Mouse (Mus musculus) embryo, embryonic 9.5 days (tissue): ENCODE results near the gene Akap3.

Source experiments
- DNase-seq: peaks from one replicate; pipeline ENCODE4 v3.0.0-alpha.2; 2017; ENCODE audit errors: extremely low spot score

Akap3 gene

GRCm38 (mm10) chr6:126852881-126853280, at the start of gene Akap3:
Akap3 (plus strand) TSS chr6:126853098.
- no peak for DNase-seq

DNA sequence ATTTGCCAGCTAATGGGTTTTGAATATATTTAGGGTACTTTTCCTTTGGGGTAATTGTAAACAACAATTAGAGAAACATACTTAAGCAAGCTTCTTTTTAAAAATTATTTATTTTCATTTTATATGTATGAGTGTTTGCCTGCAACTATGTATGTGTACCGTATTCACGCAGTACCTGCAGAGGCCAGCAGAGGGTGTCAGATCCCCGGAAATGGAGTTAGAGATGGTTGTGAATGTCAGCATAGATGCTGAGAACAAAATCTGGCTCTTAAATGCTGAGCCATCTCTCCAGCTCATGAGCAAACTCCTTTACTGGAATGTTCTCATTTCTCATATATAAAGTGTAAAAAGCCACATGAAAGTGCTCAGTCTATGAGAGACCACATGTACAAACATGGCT, 46.1 kb upstream of the Akap3 start:
- DNase-seq: no peak

DNA sequence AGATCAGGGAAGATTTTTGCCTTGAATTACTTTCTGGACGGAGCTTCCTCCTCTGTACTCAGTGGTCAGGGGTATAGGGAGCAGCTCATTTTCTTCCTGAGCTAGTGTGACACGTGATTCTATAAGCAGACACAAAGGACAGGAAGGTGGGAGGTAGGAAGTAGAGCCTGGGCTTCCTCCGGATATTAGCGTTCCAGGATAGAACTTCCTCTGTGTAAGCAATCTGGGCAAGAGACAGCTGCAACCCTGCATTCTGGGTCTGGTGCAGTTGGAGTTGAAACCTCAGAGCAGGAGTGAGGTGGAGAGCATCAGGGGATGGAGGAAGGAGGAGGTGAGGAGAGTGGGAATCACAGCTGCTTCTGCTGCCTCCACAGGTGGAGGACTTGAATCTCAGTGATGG, 44.8 kb upstream of the Akap3 start:
- no peak for DNase-seq

DNA sequence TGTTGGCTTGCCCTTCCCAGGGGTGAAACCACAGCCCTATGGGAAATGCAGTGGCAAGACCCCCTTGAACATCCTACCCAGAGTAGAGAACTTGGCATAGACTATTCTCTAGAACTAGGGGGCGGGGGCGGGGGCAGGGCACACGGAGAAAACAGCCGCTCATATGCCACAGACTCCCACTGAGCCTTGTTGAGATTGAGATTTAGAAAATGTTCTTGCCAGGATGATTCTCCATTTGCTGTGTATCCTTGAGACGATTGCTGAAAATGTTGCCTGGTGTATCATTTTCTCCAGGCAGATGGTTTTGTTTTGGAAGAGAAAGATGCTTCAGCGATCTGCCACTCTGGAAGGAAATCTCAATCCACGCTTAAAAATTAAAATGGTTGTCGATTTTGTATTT, 44.3 kb upstream of the Akap3 start:
- no peak for DNase-seq

GRCm38 (mm10) chr6:126811481-126811880, 41.4 kb upstream of the Akap3 start:
- DNase-seq: no peak

- DNase-seq: no peak
These were observed 37.6 kb upstream of the Akap3 start for GRCm38 (mm10) chr6:126815206-126815750.

DNA sequence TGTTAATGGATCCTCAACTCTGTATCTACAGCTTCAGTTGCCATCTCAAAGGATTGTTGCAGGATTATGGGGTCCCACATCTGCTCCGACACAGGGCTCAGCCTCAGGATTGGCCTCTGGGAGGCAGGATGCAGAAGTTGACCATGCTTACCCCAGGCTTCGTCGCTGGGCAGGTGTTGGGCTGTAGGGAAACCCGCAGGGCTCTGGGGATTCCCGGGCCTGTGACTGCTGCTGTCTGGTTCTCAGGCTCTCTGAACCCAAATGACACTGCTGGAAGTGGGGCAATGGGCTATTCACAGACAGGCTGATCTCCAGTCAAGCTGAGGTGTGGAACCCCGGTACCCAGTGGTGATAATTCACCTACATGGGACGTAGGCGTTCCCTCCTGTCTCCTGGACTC, 36.6 kb upstream of the Akap3 start:
- no peak for DNase-seq

- DNase-seq: no peak
These were observed 29.8 kb upstream of the Akap3 start for GRCm38 (mm10) chr6:126823087-126823486.

DNA sequence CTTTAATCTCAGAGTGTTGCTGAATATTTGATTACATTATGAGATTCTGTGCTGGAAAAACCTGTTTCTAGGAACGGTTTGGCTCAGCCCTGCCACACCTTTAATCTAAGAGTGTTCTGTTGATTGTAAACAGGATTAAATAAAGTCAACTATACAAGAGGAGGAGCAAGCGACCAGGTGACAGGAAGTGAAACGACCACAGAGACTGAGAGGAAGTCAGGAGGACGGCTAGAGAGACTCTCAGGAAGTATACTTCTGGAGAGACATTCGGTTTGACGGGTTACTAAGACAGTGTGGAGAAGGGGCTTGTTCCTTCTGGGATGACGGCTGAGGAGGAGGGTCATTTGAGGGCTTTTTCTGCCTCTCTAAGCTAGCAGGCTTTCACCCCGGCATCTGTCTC, 16.3 kb upstream of the Akap3 start:
- DNase-seq: no peak

DNA sequence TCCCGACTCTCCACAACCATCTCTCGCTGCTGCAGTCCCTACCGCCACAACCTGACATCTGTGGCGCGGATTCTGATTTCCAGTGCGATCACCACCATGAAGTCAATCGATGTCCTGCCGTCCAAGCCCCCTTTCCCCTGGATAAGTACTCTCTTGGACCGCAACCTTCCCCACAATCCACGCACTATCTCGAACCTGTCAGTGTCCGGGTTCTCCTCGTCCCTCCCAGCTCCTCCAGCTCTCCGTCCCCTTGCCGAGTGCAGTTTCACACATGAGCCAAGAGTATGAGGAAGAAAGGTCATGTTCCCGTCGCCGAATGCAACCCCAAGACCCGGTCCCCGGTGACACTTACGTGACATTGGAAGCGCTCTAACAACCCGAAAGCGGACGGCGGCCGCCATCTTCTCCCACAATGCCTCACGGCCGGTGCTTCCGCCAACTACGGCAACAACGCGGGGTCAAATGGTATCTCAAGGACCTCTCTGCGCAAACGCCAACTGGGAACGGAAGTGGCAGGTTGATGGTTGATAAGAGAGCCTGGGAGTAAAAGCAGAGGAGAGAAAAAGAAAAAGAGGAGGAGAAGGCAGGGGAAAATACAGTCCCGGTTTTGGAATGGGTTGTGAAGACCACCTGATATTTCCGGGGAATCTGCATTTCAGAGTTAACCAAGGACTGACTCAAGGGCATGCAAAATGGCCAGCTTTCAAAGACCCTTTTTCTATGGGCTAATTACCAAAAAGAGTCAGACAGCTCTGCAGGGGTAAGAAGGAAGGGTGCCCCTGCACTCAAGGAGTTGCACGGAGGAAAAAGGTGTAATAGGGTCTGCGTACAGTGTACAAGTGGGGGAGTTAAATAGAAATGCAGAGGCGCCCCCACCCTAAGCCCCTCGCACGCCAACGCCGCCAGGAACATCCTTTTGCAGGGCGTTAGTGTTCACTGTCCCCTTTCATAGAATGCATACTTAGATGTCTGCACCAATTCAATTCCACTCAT, 3.9 kb upstream of the Akap3 start, which contains the start of gene Ndufa9:
Gene Ndufa9 (minus strand): TSS at position 425 of the 993 bp plus-strand sequence.
- DNase-seq: peak; percentile 90

- DNase-seq: no peak
These were observed 24.2 kb downstream of the Akap3 start for GRCm38 (mm10) chr6:126877118-126877517.

DNA sequence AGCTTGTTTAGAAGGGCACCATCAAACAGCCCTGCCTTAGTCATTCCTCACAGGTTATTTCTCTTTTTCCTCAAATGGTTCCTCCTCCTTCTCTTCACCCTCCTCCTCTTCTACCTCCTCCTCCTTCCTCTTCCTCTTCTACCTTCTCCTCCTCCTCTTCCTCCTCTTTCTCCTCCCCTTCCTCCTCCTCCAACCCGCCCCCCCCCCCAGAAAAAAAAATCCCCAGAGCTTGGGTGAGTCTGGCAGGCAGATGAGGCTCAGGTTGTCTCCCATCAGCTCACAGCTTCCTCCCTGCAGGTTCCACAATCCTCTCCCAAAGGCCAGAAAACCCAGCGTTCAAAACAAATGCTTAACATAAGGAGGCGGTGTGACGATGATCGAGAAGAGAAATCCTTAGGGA, 54.5 kb downstream of the Akap3 start:
- DNase-seq: no peak

- DNase-seq: no peak
These were observed 55.0 kb downstream of the Akap3 start for GRCm38 (mm10) chr6:126907876-126908275.

GRCm38 (mm10) chr6:126910727-126911126, 57.8 kb downstream of the Akap3 start:
- no peak for DNase-seq

- no peak for DNase-seq
These were observed 62.0 kb downstream of the Akap3 start for GRCm38 (mm10) chr6:126914928-126915327.

DNA sequence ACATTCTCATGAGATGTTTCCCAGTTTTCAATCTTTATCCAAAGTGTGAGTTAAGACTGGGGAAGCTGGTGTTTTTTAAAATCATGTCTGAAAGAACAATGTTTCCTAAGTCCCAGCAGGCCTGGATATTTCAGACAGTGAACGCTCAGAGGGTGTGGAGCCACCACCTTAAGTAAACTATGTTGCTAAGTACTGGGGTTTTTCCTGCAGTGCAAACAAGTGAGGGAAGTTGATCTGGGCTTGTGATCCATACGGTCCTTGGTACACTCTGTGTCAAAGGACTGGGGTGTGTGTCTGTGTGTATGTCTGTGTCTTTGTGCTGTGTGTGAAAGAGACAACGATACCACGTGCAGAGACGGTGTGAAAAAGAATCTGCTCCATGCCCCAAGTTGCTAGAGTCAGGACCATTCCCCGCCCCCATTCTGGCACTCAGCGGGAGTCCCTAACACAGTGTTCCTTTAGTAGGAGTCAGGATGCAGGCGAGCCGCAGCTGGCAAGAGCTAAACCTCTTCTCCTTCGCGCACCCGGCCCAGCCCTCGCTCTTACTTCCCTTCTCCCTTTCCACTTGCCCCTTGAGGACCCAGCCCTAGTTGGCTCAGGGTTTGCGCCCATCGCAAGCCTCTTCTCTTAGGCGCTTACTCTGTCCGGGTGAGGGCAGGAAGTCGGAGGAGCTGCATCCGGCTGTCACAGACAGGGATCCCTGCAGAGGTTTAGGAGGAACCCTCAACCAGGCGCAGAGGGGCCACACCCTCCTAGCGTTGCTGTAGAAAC, 68.4 kb downstream of the Akap3 start, which contains the start of gene Dyrk4:
Gene Dyrk4 (minus strand): TSS at position 729 of the 771 bp plus-strand sequence.
- peak; percentile 34 for DNase-seq
